Mouse (Mus musculus) thymus, adult 2 months (tissue): ENCODE measurements around the gene Ifit2. TPM values are rescaled to one million over a fixed set of nuclear protein-coding genes. Genes with fewer than 3 reads are reported as not detected.

Source experiments
- DNase-seq: peaks from one replicate; pipeline ENCODE4 v3.0.0; 2021
- H3K27ac ChIP-seq: fragments of 200-500 bp; 2 replicates; pipeline ENCODE4 v1.5.1; 2012; ENCODE audit warnings: low read length, control low read depth; ENCODE audit not compliant: control insufficient read depth, insufficient read depth
- H3K27me3 ChIP-seq: fragments of 200-500 bp; 2 replicates; pipeline ENCODE4 v1.6.1; 2012; ENCODE audit warnings: mild to moderate bottlenecking, low read length, moderate library complexity, mixed read lengths; ENCODE audit not compliant: control insufficient read depth, insufficient read depth
- H3K36me3 ChIP-seq: fragments of 200-500 bp; 2 replicates; pipeline ENCODE4 v1.6.1; 2012; ENCODE audit warnings: mild to moderate bottlenecking, low read length, moderate library complexity; ENCODE audit not compliant: control insufficient read depth, insufficient read depth
- H3K4me1 ChIP-seq: fragments of 200-500 bp; replicated peaks from 2 replicates; pipeline ENCODE4 v1.6.1; 2012; ENCODE audit warnings: low read length; ENCODE audit not compliant: control insufficient read depth, insufficient read depth
- H3K4me3 ChIP-seq: fragments of 200-500 bp; 2 replicates; pipeline ENCODE4 v1.5.1; 2012; ENCODE audit warnings: mild to moderate bottlenecking, low read length, control low read depth, moderate library complexity; ENCODE audit not compliant: control insufficient read depth, insufficient read depth
- CTCF ChIP-seq: fragments of 200-500 bp; IDR thresholded peaks from 2 replicates; pipeline ENCODE4 v1.5.1; 2012; ENCODE audit warnings: mild to moderate bottlenecking, control low read depth, low read length, moderate library complexity, borderline replicate concordance; ENCODE audit not compliant: control insufficient read depth, poor library complexity, insufficient read depth; ENCODE audit errors: extremely low read depth
- POLR2A ChIP-seq: fragments of 200-500 bp; IDR thresholded peaks from 2 replicates; pipeline ENCODE4 v1.6.1; 2012; ENCODE audit warnings: mild to moderate bottlenecking, low read length, control low read depth, moderate library complexity; ENCODE audit not compliant: control insufficient read depth, poor library complexity, insufficient read depth; ENCODE audit errors: extremely low read depth
- WGBS: fragments of 180-500 bp; shearing (Covaris S2); methylation state at CpG from one replicate; pipeline ENCODE4 v1.1.7; 2018; 5-methylcytosine and 5-hydroxymethylcytosine counted together
- polyA plus RNA-seq: library from polyadenylated mRNA; depleted of rRNA; stranded (reverse); fragments of >200 nt; gene quantifications from 2 replicates; pipeline ENCODE4 v1.2.3, GENCODE M21; 2012

The Ifit2 gene
- polyA plus RNA-seq, 1 experiment, result 5.5 TPM

GRCm38 (mm10) chr19:34553021-34553420 is 2.5 kb downstream of the Ifit2 start:
- Histone ChIP-seq H3K27me3 (no peaks in the 10 kb centered on the region), H3K4me3 (no peak overlapping the region), H3K36me3 (peaks cover 6% of the 10 kb centered on the region; the same call in 1 of the 2 replicates), H3K4me1 (peaks cover 7% of the 10 kb centered on the region; the same call in 1 of the 2 replicates), H3K27ac (peak overlapping the region; percentile 49; the same call in 1 of the 2 replicates)
- DNase-seq, result no peak
- 88% methylated on average over 6 of the region's 6 CpGs for WGBS
- TF ChIP-seq CTCF (no peak), POLR2A (no peak)

GRCm38 (mm10) chr19:34553522-34553921 is 3.0 kb downstream of the Ifit2 start:
- Histone ChIP-seq H3K27ac (peak overlapping the region; percentile 49; the same call in 1 of the 2 replicates), H3K4me3 (no peak overlapping the region), H3K36me3 (peaks cover 6% of the 10 kb centered on the region; the same call in 1 of the 2 replicates), H3K27me3 (no peaks in the 10 kb centered on the region), H3K4me1 (peaks cover 7% of the 10 kb centered on the region; the same call in 1 of the 2 replicates)
- DNase-seq, result no peak
- WGBS, result 85% methylated on average over 3 of the region's 3 CpGs
- no peak for TF ChIP-seq CTCF
- TF ChIP-seq POLR2A, result no peak

- DNase-seq, result no peak
- H3K4me3 ChIP-seq, result no peak overlapping the region
- H3K27me3 ChIP-seq, result no peaks in the 10 kb centered on the region
- no peak for TF ChIP-seq CTCF
- TF ChIP-seq POLR2A, result no peak
- H3K27ac ChIP-seq, result no peak overlapping the region
- peaks cover 6% of the 10 kb centered on the region; the same call in 1 of the 2 replicates for H3K36me3 ChIP-seq
- H3K4me1 ChIP-seq, result peaks cover 7% of the 10 kb centered on the region; the same call in 1 of the 2 replicates
Measured at GRCm38 (mm10) chr19:34554061-34554460, 3.6 kb downstream of the Ifit2 start.

- WGBS, result 96% methylated on average over 3 of the region's 3 CpGs
- H3K4me1 ChIP-seq, result peaks cover 5% of the 10 kb centered on the region; the same call in 1 of the 2 replicates
- H3K27me3 ChIP-seq, result no peaks in the 10 kb centered on the region
- no peak for DNase-seq
- no peak overlapping the region for H3K27ac ChIP-seq
- H3K4me3 ChIP-seq, result no peak overlapping the region
- TF ChIP-seq POLR2A, result no peak
- no peak for TF ChIP-seq CTCF
- peaks cover 6% of the 10 kb centered on the region; the same call in 1 of the 2 replicates for H3K36me3 ChIP-seq
Measured at GRCm38 (mm10) chr19:34556621-34557020, 6.1 kb downstream of the Ifit2 start.

- TF ChIP-seq CTCF (no peak), POLR2A (no peak)
- Histone ChIP-seq H3K4me3 (no peak overlapping the region), H3K36me3 (no peaks in the 10 kb centered on the region), H3K27me3 (no peaks in the 10 kb centered on the region), H3K4me1 (no peaks in the 10 kb centered on the region; the same call in none of the 2 replicates), H3K27ac (0 out of 2 replicates have a peak overlapping the region, but pooled peaks have one; percentile 25)
- no peak for DNase-seq
Measured at GRCm38 (mm10) chr19:34562556-34562955, 12.1 kb downstream of the Ifit2 start.

- WGBS, result 96% methylated on average over 1 of the region's 1 CpGs
- Histone ChIP-seq H3K27me3 (no peaks in the 10 kb centered on the region), H3K36me3 (no peaks in the 10 kb centered on the region), H3K4me1 (peaks cover 5% of the 10 kb centered on the region), H3K4me3 (no peak overlapping the region), H3K27ac (no peak overlapping the region)
- no peak for DNase-seq
- TF ChIP-seq CTCF (no peak), POLR2A (no peak)
Measured at GRCm38 (mm10) chr19:34566178-34566784, 15.8 kb downstream of the Ifit2 start.
